Mouse (Mus musculus) kidney, embryonic 14.5 days (tissue): Measurements from ENCODE around the gene Rasgrp2. TPM values are rescaled to one million over a fixed set of nuclear protein-coding genes. Genes with fewer than 3 reads are reported as not detected.

ENCODE experiments used
- ATAC-seq: fragments of 200-750 bp; cut with Nextera tagmentation; 2 replicates; pipeline ENCODE4 v1.8.0; 2017; ENCODE audit warnings: moderate number of reproducible peaks, mild to moderate bottlenecking, moderate TSS enrichment, moderate library complexity; ENCODE audit not compliant: low FRiP score, low TSS enrichment
- H3K27ac ChIP-seq: fragments of 300-500 bp; sonication (generic); 2 replicates; pipeline ENCODE4 v1.5.1; 2014; ENCODE audit warnings: low read depth, mild to moderate bottlenecking, low read length, moderate library complexity, mixed read lengths
- H3K27me3 ChIP-seq: fragments of 300-500 bp; sonication (generic); 2 replicates; pipeline ENCODE4 v1.6.1; 2014; ENCODE audit warnings: mild to moderate bottlenecking, low read length; ENCODE audit not compliant: control insufficient read depth, insufficient read depth
- H3K36me3 ChIP-seq: fragments of 300-500 bp; sonication (generic); 2 replicates; pipeline ENCODE4 v1.6.1; 2014; ENCODE audit warnings: low read length, mixed read lengths; ENCODE audit not compliant: control insufficient read depth, insufficient read depth
- H3K4me1 ChIP-seq: fragments of 300-500 bp; sonication (generic); 2 replicates; pipeline ENCODE4 v1.6.1; 2014; ENCODE audit warnings: low read length, mixed read lengths; ENCODE audit not compliant: control insufficient read depth, insufficient read depth
- H3K4me2 ChIP-seq: fragments of 300-500 bp; sonication (generic); replicated peaks from 2 replicates; pipeline ENCODE4 v1.6.1; 2014; ENCODE audit warnings: low read depth, mild to moderate bottlenecking, low read length
- H3K4me3 ChIP-seq: fragments of 300-500 bp; sonication (generic); 2 replicates; pipeline ENCODE4 v1.5.1; 2014; ENCODE audit warnings: mild to moderate bottlenecking, low read length
- H3K9ac ChIP-seq: fragments of 300-500 bp; sonication (generic); 2 replicates; pipeline ENCODE4 v1.6.1; 2014; ENCODE audit warnings: low read depth, mild to moderate bottlenecking, low read length, moderate library complexity
- H3K9me3 ChIP-seq: fragments of 300-500 bp; sonication (generic); 2 replicates; pipeline ENCODE4 v1.6.1; 2016; ENCODE audit warnings: low read length; ENCODE audit not compliant: control insufficient read depth
- WGBS: fragments of 180-500 bp; shearing (Covaris S2); extraction: QIAGEN DNeasy Blood & Tissue Kit; methylation state at CpG from one replicate; pipeline ENCODE4 v1.1.7; 2014; 5-methylcytosine and 5-hydroxymethylcytosine counted together
- polyA plus RNA-seq: library from polyadenylated mRNA; unstranded; fragments of >200 nt; fragmentation: Nextera tagmentation; extraction: Ambion mirVana; gene quantifications from 2 replicates; pipeline ENCODE4 v1.2.1, GENCODE M21; 2014

Gene Rasgrp2
- polyA plus RNA-seq, 1 experiment from 2014 or later = 77.1 TPM

DNA sequence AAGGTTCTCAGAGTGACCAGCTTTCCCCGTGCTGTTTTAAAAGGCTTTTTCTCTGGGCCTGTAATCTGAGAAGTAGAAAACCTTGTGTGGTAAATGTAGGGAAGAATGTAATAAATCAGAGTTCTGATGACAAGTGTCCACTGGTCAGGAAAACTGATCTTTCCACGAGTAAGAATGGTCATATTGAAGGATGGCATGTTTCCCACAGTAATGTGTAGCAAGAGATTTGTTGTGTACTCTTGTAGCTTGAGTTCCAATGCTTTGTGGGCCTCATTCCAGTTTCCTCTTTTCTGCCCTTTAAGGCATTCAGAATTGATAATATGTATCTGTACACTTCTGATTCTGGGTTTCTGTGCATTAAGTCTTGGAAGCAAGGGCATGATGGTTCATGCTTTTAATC lies 34.3 kb upstream of the Rasgrp2 start:
- no peak for ATAC-seq
- 0 out of 2 replicates have a peak overlapping the region, but pooled peaks have one; percentile 99 for H3K27ac ChIP-seq
- H3K4me1 ChIP-seq = peaks cover 22% of the 10 kb centered on the region; the same call in 1 of the 2 replicates
- H3K27me3 ChIP-seq = no peaks in the 10 kb centered on the region
- peak overlapping the region; percentile 85 for H3K4me2 ChIP-seq
- H3K9ac ChIP-seq = peak overlapping the region; percentile 99
- no peaks in the 10 kb centered on the region for H3K9me3 ChIP-seq
- peak overlapping the region; percentile 99 for H3K4me3 ChIP-seq
- WGBS = 2% methylated on average over 2 of the region's 2 CpGs
- H3K36me3 ChIP-seq = peaks cover 50% of the 10 kb centered on the region

GRCm38 (mm10) chr19:6370175-6370574 lies 29.0 kb upstream of the Rasgrp2 start:
- WGBS = 90% methylated on average over 2 of the region's 2 CpGs

DNA sequence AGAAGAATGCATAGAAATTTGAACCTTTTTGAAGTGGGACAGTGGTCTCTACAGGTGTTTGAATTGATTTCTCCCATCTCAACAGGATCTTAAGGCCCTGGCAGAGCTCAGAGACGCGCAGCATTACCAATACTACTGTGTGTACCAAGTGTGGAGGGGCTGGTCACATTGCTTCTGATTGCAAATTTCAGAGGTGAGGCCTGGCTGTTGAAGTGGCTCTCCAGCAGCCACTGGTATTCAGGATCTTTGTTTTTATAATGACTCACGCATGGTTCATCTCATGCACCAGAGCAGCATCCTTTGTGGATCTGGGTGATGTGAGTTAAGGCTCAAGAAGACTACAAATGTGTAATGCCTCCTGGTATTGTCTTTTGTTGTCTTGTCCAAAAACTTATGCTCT lies 26.7 kb upstream of the Rasgrp2 start:
- Histone ChIP-seq H3K4me3 (no peak overlapping the region), H3K36me3 (peaks cover 100% of the 10 kb centered on the region), H3K4me1 (peaks cover under 1% of the 10 kb centered on the region; the same call in 1 of the 2 replicates), H3K27me3 (no peaks in the 10 kb centered on the region), H3K4me2 (no peak overlapping the region), H3K9ac (no peak overlapping the region), H3K27ac (no peak overlapping the region), H3K9me3 (no peaks in the 10 kb centered on the region)
- ATAC-seq = no peak
- 93% methylated on average over 3 of the region's 3 CpGs for WGBS

More at GRCm38 (mm10) chr19:6370175-6370574, 29.0 kb upstream of the Rasgrp2 start:
- Histone ChIP-seq H3K36me3 (peaks cover 98% of the 10 kb centered on the region), H3K9me3 (no peaks in the 10 kb centered on the region), H3K9ac (no peak overlapping the region), H3K27me3 (no peaks in the 10 kb centered on the region), H3K4me2 (no peak overlapping the region), H3K4me3 (no peak overlapping the region), H3K4me1 (peaks cover 14% of the 10 kb centered on the region; the same call in 1 of the 2 replicates), H3K27ac (no peak overlapping the region)
- no peak for ATAC-seq

DNA sequence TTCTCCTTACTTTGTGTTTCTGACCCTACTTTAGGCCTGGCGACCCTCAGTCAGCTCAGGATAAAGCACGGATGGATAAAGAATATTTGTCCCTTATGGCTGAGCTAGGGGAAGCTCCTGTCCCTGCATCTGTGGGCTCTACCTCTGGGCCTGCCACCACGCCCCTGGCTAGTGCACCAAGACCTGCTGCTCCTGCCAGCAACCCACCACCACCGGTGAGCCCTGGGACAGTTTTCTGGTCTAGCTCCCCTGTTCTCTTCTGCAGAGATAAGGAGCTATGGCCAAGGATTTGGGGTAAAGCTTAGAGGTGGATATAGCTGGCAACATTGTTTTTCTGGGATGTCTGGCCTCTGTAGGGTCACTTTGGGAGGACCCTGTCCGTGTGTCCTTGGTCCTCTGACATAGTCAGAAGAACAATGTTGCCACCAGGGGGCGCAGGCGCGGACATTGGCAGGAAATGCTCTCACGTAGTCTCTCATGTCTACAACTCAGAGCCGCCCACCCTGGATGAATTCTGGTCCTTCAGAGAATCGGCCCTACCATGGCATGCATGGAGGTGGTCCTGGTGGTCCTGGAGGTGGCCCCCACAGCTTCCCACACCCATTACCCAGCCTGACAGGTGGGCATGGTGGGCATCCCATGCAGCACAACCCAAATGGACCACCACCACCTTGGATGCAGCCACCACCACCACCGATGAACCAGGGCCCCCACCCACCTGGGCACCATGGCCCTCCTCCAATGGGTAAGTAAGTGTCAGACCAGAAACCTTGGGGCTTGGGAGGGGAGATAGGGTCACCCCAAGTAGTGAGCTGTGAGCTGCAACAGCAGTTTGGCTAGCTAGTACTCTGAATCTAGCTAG lies 25.4 kb upstream of the Rasgrp2 start:
- WGBS = 66% methylated on average over 12 of the region's 12 CpGs
- Histone ChIP-seq H3K4me1 (no peaks in the 10 kb centered on the region), H3K4me2 (no peak overlapping the region), H3K36me3 (peaks cover 100% of the 10 kb centered on the region), H3K4me3 (no peak overlapping the region), H3K27ac (no peak overlapping the region), H3K9ac (no peak overlapping the region), H3K27me3 (no peaks in the 10 kb centered on the region), H3K9me3 (no peaks in the 10 kb centered on the region)
- peak; percentile 47 for ATAC-seq

DNA sequence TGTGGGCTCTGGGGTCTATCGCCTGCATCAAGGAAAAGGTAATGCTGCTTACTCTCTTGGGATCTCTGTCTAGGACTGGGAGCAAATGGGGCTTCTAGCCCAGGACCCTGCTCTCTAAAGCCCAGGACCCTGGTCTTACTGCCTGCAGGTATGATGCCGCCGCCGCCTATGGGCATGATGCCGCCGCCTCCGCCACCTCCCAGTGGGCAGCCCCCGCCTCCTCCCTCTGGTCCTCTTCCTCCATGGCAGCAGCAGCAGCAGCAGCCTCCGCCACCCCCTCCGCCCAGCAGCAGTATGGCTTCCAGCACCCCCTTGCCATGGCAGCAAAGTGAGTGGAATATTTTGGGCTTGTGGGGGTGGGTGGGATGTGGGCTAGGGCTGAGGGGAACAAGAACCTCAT lies 24.6 kb upstream of the Rasgrp2 start:
- H3K27me3 ChIP-seq = no peaks in the 10 kb centered on the region
- WGBS = 98% methylated on average over 9 of the region's 10 CpGs
- no peak overlapping the region for H3K4me2 ChIP-seq
- H3K36me3 ChIP-seq = peaks cover 98% of the 10 kb centered on the region
- no peak for ATAC-seq
- no peak overlapping the region for H3K27ac ChIP-seq
- no peaks in the 10 kb centered on the region for H3K9me3 ChIP-seq
- no peaks in the 10 kb centered on the region for H3K4me1 ChIP-seq
- H3K4me3 ChIP-seq = no peak overlapping the region
- no peak overlapping the region for H3K9ac ChIP-seq

DNA sequence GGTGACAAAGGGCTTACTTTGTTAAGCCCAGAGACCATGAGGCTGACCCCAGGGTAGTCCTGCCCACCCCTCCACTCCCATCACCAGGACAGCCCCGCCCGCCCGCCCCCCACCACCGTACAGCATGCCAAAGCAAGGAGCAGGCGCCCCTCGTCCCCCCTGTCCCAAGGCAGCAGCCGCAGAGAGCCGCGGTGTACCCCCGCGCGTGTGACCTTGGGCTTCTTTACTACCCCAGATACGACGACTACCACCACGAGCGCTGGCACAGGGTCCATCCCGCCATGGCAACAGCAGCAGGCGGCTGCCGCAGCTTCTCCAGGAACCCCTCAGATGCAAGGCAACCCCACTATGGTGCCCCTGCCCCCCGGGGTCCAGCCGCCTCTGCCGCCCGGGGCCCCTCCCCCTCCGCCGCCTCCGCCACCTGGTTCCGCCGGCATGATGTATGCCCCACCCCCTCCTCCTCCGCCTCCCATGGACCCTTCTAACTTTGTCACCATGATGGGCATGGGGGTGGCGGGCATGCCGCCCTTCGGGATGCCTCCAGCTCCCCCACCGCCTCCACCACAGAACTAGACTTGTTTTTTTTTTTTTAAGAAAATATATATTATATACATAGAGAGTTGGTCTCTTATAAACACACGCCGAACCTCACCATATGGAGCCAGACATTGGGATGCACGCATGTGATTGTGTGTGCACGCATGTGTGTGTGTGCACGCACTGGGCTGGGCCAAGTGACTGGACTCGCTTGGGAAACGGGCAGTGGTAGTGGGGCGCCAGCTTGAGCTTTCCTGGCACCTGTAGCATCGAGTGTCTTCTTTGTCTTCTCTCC lies 23.5 kb upstream of the Rasgrp2 start:
- 92% methylated on average over 37 of the region's 42 CpGs for WGBS
- H3K9ac ChIP-seq = no peak overlapping the region
- peaks cover 90% of the 10 kb centered on the region for H3K36me3 ChIP-seq
- no peak for ATAC-seq
- no peak overlapping the region for H3K4me2 ChIP-seq
- H3K27ac ChIP-seq = no peak overlapping the region
- H3K4me3 ChIP-seq = no peak overlapping the region
- no peaks in the 10 kb centered on the region for H3K4me1 ChIP-seq
- no peaks in the 10 kb centered on the region for H3K9me3 ChIP-seq
- H3K27me3 ChIP-seq = no peaks in the 10 kb centered on the region

DNA sequence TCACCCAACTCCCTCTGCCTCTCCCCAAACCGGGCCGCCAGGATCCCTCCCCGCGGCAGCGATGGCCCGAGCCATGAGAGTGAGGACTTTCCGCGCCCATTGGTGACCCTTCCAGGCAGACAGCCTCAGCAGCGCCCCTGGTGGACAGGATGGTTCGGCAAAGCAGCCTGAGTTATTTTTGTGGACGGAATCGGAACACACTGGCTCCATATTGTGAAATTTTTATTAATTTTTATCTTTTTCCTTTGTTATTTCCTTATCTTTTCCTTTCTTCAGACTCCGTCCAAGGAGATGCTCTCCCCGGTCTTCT lies 22.9 kb upstream of the Rasgrp2 start:
- H3K27me3 ChIP-seq = no peaks in the 10 kb centered on the region
- H3K9ac ChIP-seq = no peak overlapping the region
- no peak overlapping the region for H3K4me2 ChIP-seq
- no peaks in the 10 kb centered on the region for H3K4me1 ChIP-seq
- WGBS = 77% methylated on average over 14 of the region's 14 CpGs
- no peaks in the 10 kb centered on the region for H3K9me3 ChIP-seq
- peaks cover 88% of the 10 kb centered on the region for H3K36me3 ChIP-seq
- no peak overlapping the region for H3K27ac ChIP-seq
- no peak overlapping the region for H3K4me3 ChIP-seq
- no peak for ATAC-seq

DNA sequence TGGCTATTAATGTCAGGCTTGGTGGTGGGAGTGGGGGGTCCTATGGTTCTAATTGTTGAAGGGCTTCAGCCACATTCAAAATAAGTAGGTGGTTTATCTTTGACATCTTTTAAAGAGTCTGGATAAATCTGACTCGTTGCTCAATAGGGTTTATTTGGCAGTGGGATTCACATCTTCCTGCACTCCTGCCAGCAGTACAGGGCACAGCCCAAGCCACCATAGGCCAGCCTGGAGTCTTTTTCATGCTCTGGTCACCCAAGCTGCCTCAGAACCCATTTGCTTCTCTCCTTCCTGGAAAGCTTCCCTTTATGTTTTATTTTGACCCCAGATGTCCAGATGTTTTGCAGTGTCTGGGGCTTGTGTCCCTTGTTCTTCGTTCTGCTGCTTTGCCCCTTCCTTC lies 22.5 kb upstream of the Rasgrp2 start:
- ATAC-seq = no peak
- Histone ChIP-seq H3K4me2 (no peak overlapping the region), H3K4me3 (no peak overlapping the region), H3K27ac (no peak overlapping the region), H3K27me3 (no peaks in the 10 kb centered on the region), H3K9me3 (no peaks in the 10 kb centered on the region), H3K36me3 (peaks cover 84% of the 10 kb centered on the region), H3K9ac (no peak overlapping the region), H3K4me1 (no peaks in the 10 kb centered on the region)
- WGBS = 93% methylated on average over 2 of the region's 2 CpGs
